Mouse (Mus musculus): ENCODE results near the gene Adcy4. TPM values are rescaled to one million over a fixed set of nuclear protein-coding genes. Genes with fewer than 3 reads are reported as not detected.

Gene Adcy4
- polyA plus RNA-seq, 1 experiment: 0.38 TPM

DNA sequence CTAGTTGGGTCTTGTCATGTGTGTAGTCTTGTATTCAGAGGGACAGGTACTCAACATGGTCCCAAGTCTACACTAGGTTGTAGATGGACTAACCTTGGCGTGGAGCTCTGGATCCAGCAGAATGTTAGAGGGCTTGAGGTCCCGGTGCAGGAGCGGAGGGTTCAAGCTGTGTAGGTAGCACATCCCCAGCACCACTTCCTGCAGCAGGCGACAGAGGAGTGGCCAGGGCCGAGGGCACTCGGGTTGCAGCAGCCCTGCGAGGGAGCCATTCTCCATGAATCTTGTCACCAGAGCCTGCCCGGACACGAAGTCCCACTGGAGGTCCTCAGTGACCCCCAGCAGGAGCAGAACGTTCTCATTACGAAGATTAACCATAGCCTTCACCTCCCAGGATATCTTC lies 3.8 kb upstream of the Adcy4 start:
- Histone ChIP-seq H3K27me3 (ENCODE audit: control insufficient read depth, insufficient read depth, low read length) (no peaks in the 10 kb centered on the region), H3K27ac (ENCODE audit: control insufficient read depth, insufficient read depth, low read depth, low read length) (no peak overlapping the region)

DNA sequence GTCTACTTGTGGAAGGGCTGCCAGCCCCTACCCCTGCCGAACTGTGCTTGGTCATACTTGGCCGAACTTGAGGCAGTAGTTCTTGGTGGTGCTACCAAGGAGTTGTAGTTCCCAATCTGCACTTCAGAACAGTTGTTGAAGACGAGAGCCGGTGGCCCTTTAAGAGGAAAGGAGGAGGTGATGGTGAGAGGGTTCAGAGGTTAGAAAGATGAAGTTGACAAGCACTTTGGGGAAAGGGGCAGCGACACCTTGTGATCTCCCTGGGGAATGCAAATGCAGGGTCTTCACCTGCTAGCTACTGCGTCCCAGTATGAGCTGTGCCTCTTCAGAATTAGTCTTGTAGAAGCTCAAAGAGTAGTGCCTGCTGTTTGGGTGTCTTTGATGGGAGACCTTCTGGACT lies 1.3 kb upstream of the Adcy4 start:
- no peak overlapping the region for H3K4me3 ChIP-seq (ENCODE audit: control insufficient read depth, low read depth, low read length)
- peaks cover 20% of the 10 kb centered on the region for H3K4me1 ChIP-seq (ENCODE audit: control insufficient read depth, insufficient read depth, low read length)
- H3K27ac ChIP-seq (ENCODE audit: control insufficient read depth, insufficient read depth, low read depth, low read length): no peak overlapping the region
- H3K36me3 ChIP-seq (ENCODE audit: control insufficient read depth, insufficient read depth, low read length): no peaks in the 10 kb centered on the region
- no peaks in the 10 kb centered on the region for H3K27me3 ChIP-seq (ENCODE audit: control insufficient read depth, insufficient read depth, low read length)
- TF ChIP-seq POLR2A (IDR thresholded peaks at IDR 0.05; ENCODE audit: control insufficient read depth, low read depth, low read length) (no peak), CTCF (IDR thresholded peaks at IDR 0.05; ENCODE audit: control insufficient read depth, insufficient read depth, insufficient replicate concordance, low read depth, low read length) (no peak)

More for the DNA sequence above, 3.8 kb upstream of the Adcy4 start:
- TF ChIP-seq POLR2A (IDR thresholded peaks at IDR 0.05; ENCODE audit: control insufficient read depth, low read depth, low read length): no peak
- no peak for TF ChIP-seq CTCF (IDR thresholded peaks at IDR 0.05; ENCODE audit: control insufficient read depth, insufficient read depth, insufficient replicate concordance, low read depth, low read length)
- Histone ChIP-seq H3K4me3 (ENCODE audit: control insufficient read depth, low read depth, low read length) (peak overlapping the region; percentile 75), H3K36me3 (ENCODE audit: control insufficient read depth, insufficient read depth, low read length) (no peaks in the 10 kb centered on the region), H3K4me1 (ENCODE audit: control insufficient read depth, insufficient read depth, low read length) (peaks cover 20% of the 10 kb centered on the region)

DNA sequence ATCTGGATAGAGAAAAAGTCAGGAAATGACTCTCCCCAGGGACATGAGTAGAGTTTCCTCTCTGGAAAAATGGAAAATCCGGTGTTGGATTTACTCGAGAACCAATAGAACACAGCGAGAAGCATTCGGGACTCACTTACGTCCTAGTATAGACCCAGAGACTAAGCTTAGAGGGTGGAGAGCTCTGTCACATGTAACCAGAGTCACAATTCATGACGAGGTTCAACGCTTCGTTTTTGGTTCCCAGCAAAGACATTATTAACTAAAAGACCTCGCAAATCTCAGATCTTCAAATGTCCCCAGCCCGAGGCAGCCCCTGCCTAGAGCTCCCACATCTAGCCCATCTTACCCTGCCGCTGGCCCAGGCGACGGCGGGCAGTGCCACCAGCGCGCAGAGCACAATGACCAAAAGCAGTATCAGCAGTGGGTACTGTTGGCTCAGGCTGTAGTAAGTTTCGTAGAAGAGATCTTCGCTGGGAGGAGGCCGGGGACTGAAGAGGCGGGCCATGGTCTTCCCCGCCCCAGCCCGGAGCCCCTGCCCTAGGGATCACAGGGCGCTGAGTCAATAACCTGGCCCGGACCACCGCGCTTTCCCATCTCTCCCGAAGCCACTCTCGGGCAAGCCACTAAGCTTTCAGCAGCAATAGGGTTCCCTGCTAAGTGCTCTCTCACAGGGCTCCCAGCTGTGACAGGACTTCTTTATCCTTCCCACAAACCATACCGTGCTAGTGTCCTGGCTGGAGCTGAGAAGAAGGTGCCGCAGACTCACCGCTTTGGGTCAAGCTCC lies 531 bp downstream of the Adcy4 start:
- Histone ChIP-seq H3K4me3 (ENCODE audit: control insufficient read depth, low read depth, low read length) (peak overlapping the region; percentile 47), H3K4me1 (ENCODE audit: control insufficient read depth, insufficient read depth, low read length) (peaks cover 14% of the 10 kb centered on the region), H3K27ac (ENCODE audit: control insufficient read depth, insufficient read depth, low read depth, low read length) (no peak overlapping the region), H3K27me3 (ENCODE audit: control insufficient read depth, insufficient read depth, low read length) (no peaks in the 10 kb centered on the region), H3K36me3 (ENCODE audit: control insufficient read depth, insufficient read depth, low read length) (no peaks in the 10 kb centered on the region)
- no peak for TF ChIP-seq CTCF (IDR thresholded peaks at IDR 0.05; ENCODE audit: control insufficient read depth, insufficient read depth, insufficient replicate concordance, low read depth, low read length)
- TF ChIP-seq POLR2A (IDR thresholded peaks at IDR 0.05; ENCODE audit: control insufficient read depth, low read depth, low read length): no peak

DNA sequence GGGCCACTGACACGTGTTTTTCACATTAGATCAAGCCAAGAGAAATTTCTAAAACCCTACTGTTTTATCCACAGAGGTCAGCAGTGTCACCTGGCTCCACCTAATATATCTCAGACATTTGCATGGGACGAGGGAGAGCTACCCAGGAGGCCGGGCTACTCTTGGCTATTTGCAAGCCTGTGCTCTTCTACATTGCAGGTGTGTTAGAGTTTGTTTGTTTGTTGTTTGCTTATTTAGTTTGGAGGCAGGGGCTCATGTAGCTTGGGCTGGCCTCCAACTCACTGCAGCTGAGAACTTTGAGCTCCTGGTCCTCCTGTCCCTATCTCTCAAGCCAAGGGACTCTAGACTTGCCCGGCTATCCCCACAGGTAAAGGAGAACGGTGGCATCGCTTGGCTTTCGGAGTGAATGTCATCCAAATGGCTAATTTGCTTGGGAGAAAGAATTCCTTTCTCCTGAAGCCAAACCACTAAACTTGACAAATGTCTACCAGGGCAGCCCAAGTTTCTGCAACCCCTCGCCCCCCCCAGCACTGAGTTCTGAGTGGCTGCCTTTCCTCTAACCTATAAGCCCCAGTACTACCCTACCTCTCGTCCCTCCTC lies 1.4 kb downstream of the Adcy4 start:
- H3K27ac ChIP-seq (ENCODE audit: control insufficient read depth, insufficient read depth, low read depth, low read length): no peak overlapping the region
- TF ChIP-seq CTCF (IDR thresholded peaks at IDR 0.05; ENCODE audit: control insufficient read depth, insufficient read depth, insufficient replicate concordance, low read depth, low read length) (no peak), POLR2A (IDR thresholded peaks at IDR 0.05; ENCODE audit: control insufficient read depth, low read depth, low read length) (no peak)
- H3K4me1 ChIP-seq (ENCODE audit: control insufficient read depth, insufficient read depth, low read length): peaks cover 6% of the 10 kb centered on the region
- H3K4me3 ChIP-seq (ENCODE audit: control insufficient read depth, low read depth, low read length): no peak overlapping the region
- no peaks in the 10 kb centered on the region for H3K27me3 ChIP-seq (ENCODE audit: control insufficient read depth, insufficient read depth, low read length)
- no peaks in the 10 kb centered on the region for H3K36me3 ChIP-seq (ENCODE audit: control insufficient read depth, insufficient read depth, low read length)

DNA sequence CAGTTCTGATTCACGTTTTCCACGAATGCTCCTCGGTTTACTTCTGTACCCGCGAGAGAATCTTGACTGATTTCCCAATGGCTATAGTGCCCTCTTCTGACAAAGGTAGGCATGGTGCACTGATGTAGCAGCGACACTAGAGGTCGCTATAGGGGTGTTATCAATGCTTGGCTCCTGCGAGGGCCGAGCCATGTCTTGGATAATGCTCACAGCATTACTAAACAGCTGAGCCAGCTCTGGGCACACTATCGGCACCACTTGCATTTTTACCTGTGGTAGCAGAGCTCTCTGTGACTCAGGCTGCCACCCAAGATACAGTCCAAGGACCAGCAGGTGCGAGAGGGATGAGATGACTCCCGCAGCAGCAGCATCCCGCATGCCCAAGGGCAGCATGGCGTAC lies 2.6 kb downstream of the Adcy4 start:
- Histone ChIP-seq H3K4me3 (ENCODE audit: control insufficient read depth, low read depth, low read length) (no peak overlapping the region), H3K27ac (ENCODE audit: control insufficient read depth, insufficient read depth, low read depth, low read length) (no peak overlapping the region), H3K27me3 (ENCODE audit: control insufficient read depth, insufficient read depth, low read length) (no peaks in the 10 kb centered on the region), H3K4me1 (ENCODE audit: control insufficient read depth, insufficient read depth, low read length) (peaks cover 6% of the 10 kb centered on the region), H3K36me3 (ENCODE audit: control insufficient read depth, insufficient read depth, low read length) (no peaks in the 10 kb centered on the region)
- TF ChIP-seq CTCF (IDR thresholded peaks at IDR 0.05; ENCODE audit: control insufficient read depth, insufficient read depth, insufficient replicate concordance, low read depth, low read length) (peak; percentile 89), POLR2A (IDR thresholded peaks at IDR 0.05; ENCODE audit: control insufficient read depth, low read depth, low read length) (no peak)

DNA sequence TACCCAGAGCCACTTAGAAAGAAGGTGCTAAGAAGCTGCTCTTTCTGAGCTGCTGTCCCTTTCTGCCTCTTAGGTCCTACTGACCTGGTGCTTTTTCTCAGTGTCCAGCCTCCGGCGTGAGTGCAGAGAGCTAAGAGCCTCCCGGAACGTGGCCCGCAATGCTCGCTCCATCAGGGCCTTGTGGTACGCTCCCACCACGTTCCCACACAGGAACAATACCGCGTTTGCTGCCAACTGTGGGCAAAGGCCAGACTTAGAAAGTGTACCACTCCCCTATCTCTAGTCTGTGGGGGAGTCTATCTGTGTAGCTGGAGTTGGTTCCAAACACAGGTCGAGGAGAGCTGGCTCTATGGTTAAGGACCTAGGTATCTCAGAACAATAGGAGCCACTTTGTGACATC lies 3.2 kb downstream of the Adcy4 start:
- no peak overlapping the region for H3K4me3 ChIP-seq (ENCODE audit: control insufficient read depth, low read depth, low read length)
- no peaks in the 10 kb centered on the region for H3K36me3 ChIP-seq (ENCODE audit: control insufficient read depth, insufficient read depth, low read length)
- no peaks in the 10 kb centered on the region for H3K27me3 ChIP-seq (ENCODE audit: control insufficient read depth, insufficient read depth, low read length)
- TF ChIP-seq POLR2A (IDR thresholded peaks at IDR 0.05; ENCODE audit: control insufficient read depth, low read depth, low read length): no peak
- TF ChIP-seq CTCF (IDR thresholded peaks at IDR 0.05; ENCODE audit: control insufficient read depth, insufficient read depth, insufficient replicate concordance, low read depth, low read length): no peak
- peaks cover 6% of the 10 kb centered on the region for H3K4me1 ChIP-seq (ENCODE audit: control insufficient read depth, insufficient read depth, low read length)
- H3K27ac ChIP-seq (ENCODE audit: control insufficient read depth, insufficient read depth, low read depth, low read length): no peak overlapping the region

DNA sequence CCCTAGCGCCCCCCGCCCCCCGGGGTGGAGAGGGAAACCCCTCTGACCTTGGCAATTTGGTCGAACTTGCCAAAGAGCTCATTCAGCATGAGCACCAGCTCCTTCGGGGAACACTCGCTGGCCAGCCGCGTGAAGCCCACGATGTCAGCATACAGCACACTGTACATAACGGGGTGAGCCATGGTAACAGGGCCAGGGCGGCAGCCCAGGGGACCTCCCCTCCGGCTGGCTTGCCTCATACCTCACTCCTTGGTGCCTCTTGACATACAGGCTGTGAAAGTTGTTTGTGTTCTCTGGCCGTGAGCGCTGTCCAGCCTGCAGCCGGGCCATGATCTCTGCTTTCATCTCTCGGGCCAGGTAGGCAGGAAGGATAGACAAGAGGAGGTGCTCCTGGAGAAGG lies 4.2 kb downstream of the Adcy4 start:
- H3K4me1 ChIP-seq (ENCODE audit: control insufficient read depth, insufficient read depth, low read length): peaks cover 6% of the 10 kb centered on the region
- H3K27me3 ChIP-seq (ENCODE audit: control insufficient read depth, insufficient read depth, low read length): no peaks in the 10 kb centered on the region
- no peak for TF ChIP-seq CTCF (IDR thresholded peaks at IDR 0.05; ENCODE audit: control insufficient read depth, insufficient read depth, insufficient replicate concordance, low read depth, low read length)
- TF ChIP-seq POLR2A (IDR thresholded peaks at IDR 0.05; ENCODE audit: control insufficient read depth, low read depth, low read length): no peak

More for the DNA sequence above, 4.2 kb downstream of the Adcy4 start:
- Histone ChIP-seq H3K36me3 (ENCODE audit: control insufficient read depth, insufficient read depth, low read length) (no peaks in the 10 kb centered on the region), H3K4me3 (ENCODE audit: control insufficient read depth, low read depth, low read length) (no peak overlapping the region), H3K27ac (ENCODE audit: control insufficient read depth, insufficient read depth, low read depth, low read length) (no peak overlapping the region)

All from testis, adult 2 months (tissue).